Comparison of ENCODE assay signal across 15 mouse cellular contexts in genomic region chr4:47772230-47772920, GRCm38 (mm10).
DNase-seq lines count a peak whose midpoint lies in the region; ATAC-seq and TF ChIP-seq lines count a peak whose summit lies in the region.
"Had no signal": no experiment of that assay in that cellular context is flagged by ENCODE, and none has a peak within 500 bp of the region (broad histone marks: within the 10 kb centered on the region; RNA-seq: fewer than 3 reads in every experiment).

No protein-coding gene starts in this region.

- no peaks in the 10 kb centered on the region for H3K4me1 ChIP-seq in forebrain, embryonic 11.5 days (replicated peaks; ENCODE audit: control insufficient read depth, insufficient read depth, low read length)
- peaks cover 10% of the 10 kb centered on the region for H3K4me1 ChIP-seq in forebrain, embryonic 10.5 days
- 0 out of 2 replicates have a peak, but pooled peaks cover 8% of the 10 kb centered on the region for H3K4me1 ChIP-seq in hindbrain, embryonic 15.5 days (replicated peaks)
- H3K4me1 ChIP-seq in midbrain, postnatal 0 days (ENCODE audit: insufficient read depth, low read length), result peaks cover 9% of the 10 kb centered on the region
- H3K4me1 ChIP-seq: heart, embryonic 15.5 days; stomach, embryonic 15.5 days had no signal

- H3K9ac ChIP-seq in forebrain, embryonic 11.5 days (ENCODE audit: low read length), result no peak overlapping the region
- no peak overlapping the region for H3K9ac ChIP-seq in hindbrain, embryonic 15.5 days
- H3K9ac ChIP-seq in midbrain, postnatal 0 days (replicated peaks; ENCODE audit: low read length, poor library complexity, severe bottlenecking), result no peak overlapping the region
- H3K9ac ChIP-seq: heart, embryonic 15.5 days; liver, embryonic 14.5 days; stomach, embryonic 15.5 days had no signal

- intact Hi-C loops in heart, postnatal 36 days (cut with DNase I), result no loop called here

- 69% methylated on average over 6 of the region's 6 CpGs for WGBS in forebrain, embryonic 11.5 days
- WGBS in forebrain, embryonic 10.5 days, result 82% methylated on average over 6 of the region's 6 CpGs
- WGBS in hindbrain, embryonic 15.5 days, result 36% methylated on average over 6 of the region's 6 CpGs
- WGBS in midbrain, postnatal 0 days, result 25% methylated on average over 6 of the region's 6 CpGs

- H3K4me3 ChIP-seq in forebrain, embryonic 11.5 days (ENCODE audit: low read depth, low read length), result no peak overlapping the region
- H3K4me3 ChIP-seq in forebrain, embryonic 10.5 days, result no peak overlapping the region
- no peak overlapping the region for H3K4me3 ChIP-seq in hindbrain, embryonic 15.5 days
- no peak overlapping the region for H3K4me3 ChIP-seq in midbrain, postnatal 0 days (ENCODE audit: low read depth, low read length)
- H3K4me3 ChIP-seq: erythroblast, embryonic 14.5 days; heart, embryonic 15.5 days; stomach, embryonic 15.5 days had no signal

- no peak overlapping the region for H3K27ac ChIP-seq in forebrain, embryonic 11.5 days (ENCODE audit: low read depth, low read length)
- H3K27ac ChIP-seq in forebrain, embryonic 10.5 days, result no peak overlapping the region
- no peak overlapping the region for H3K27ac ChIP-seq in hindbrain, embryonic 15.5 days (replicated peaks)
- peak overlapping the region; percentile 70 for H3K27ac ChIP-seq in midbrain, postnatal 0 days (ENCODE audit: low read depth, low read length)
- H3K27ac ChIP-seq: heart, embryonic 15.5 days; liver, embryonic 14.5 days; stomach, embryonic 15.5 days had no signal

- TF ChIP-seq CTCF in midbrain, postnatal 0 days (IDR thresholded peaks at IDR 0.05), result no peak

- no peaks in the 10 kb centered on the region for H3K36me3 ChIP-seq in forebrain, embryonic 11.5 days (ENCODE audit: control insufficient read depth, insufficient read depth, low read length)
- no peaks in the 10 kb centered on the region for H3K36me3 ChIP-seq in forebrain, embryonic 10.5 days (replicated peaks)
- no peaks in the 10 kb centered on the region for H3K36me3 ChIP-seq in hindbrain, embryonic 15.5 days
- no peaks in the 10 kb centered on the region for H3K36me3 ChIP-seq in midbrain, postnatal 0 days (ENCODE audit: insufficient read depth, low read length)
- H3K36me3 ChIP-seq: heart, embryonic 15.5 days; stomach, embryonic 15.5 days had no signal

- DNase-seq in forebrain, embryonic 11.5 days (ENCODE audit: low spot score), result no peak
- DNase-seq in forebrain, embryonic 10.5 days (ENCODE audit: extremely low spot score, low spot score), result no peak
- peak; percentile 53 for DNase-seq in embryo, embryonic 10.5 days (ENCODE audit: low spot score)
- peak; percentile 78 for DNase-seq in midbrain, postnatal 0 days (ENCODE audit: low spot score)
- no peak for DNase-seq in heart, postnatal 36 days
- DNase-seq in urinary bladder, postnatal 10 days (ENCODE audit: low spot score), result no peak
- DNase-seq: cerebellum, postnatal 36 days; gastrocnemius, postnatal 14 days; kidney, adult 11 months had no signal

- 0 out of 2 replicates have a peak, but pooled peaks have one; percentile 44 for ATAC-seq in forebrain, embryonic 11.5 days (replicated peaks; ENCODE audit: low FRiP score)
- ATAC-seq in hindbrain, embryonic 15.5 days (ENCODE audit: low FRiP score, low read depth), result peak; percentile 83; the same call in 1 of the 2 replicates
- peak; percentile 95 for ATAC-seq in midbrain, postnatal 0 days (ENCODE audit: low FRiP score)
- ATAC-seq in erythroblast, adult 5-6 weeks (replicated peaks; ENCODE audit: low FRiP score, poor library complexity, severe bottlenecking), result no peak

- no peaks in the 10 kb centered on the region for H3K9me3 ChIP-seq in forebrain, embryonic 11.5 days (ENCODE audit: control insufficient read depth, low read length)
- no peaks in the 10 kb centered on the region for H3K9me3 ChIP-seq in forebrain, embryonic 10.5 days
- H3K9me3 ChIP-seq in hindbrain, embryonic 15.5 days, result no peaks in the 10 kb centered on the region
- no peaks in the 10 kb centered on the region for H3K9me3 ChIP-seq in midbrain, postnatal 0 days (ENCODE audit: low read length)
- H3K9me3 ChIP-seq: heart, embryonic 15.5 days; stomach, embryonic 15.5 days had no signal

- H3K4me2 ChIP-seq in forebrain, embryonic 11.5 days (ENCODE audit: low read depth, low read length, severe bottlenecking), result no peak overlapping the region
- H3K4me2 ChIP-seq in hindbrain, embryonic 15.5 days, result no peak overlapping the region
- no peak overlapping the region for H3K4me2 ChIP-seq in midbrain, postnatal 0 days (ENCODE audit: low read depth, low read length, poor library complexity, severe bottlenecking)
- H3K4me2 ChIP-seq: heart, embryonic 15.5 days; stomach, embryonic 15.5 days had no signal

- H3K27me3 ChIP-seq in forebrain, embryonic 11.5 days (ENCODE audit: control insufficient read depth, insufficient read depth, low read length), result no peaks in the 10 kb centered on the region
- no peaks in the 10 kb centered on the region for H3K27me3 ChIP-seq in forebrain, embryonic 10.5 days (ENCODE audit: poor library complexity, severe bottlenecking)
- H3K27me3 ChIP-seq in hindbrain, embryonic 15.5 days, result no peaks in the 10 kb centered on the region
- H3K27me3 ChIP-seq in midbrain, postnatal 0 days (ENCODE audit: insufficient read depth, low read length), result no peaks in the 10 kb centered on the region
- H3K27me3 ChIP-seq: heart, embryonic 15.5 days; stomach, embryonic 15.5 days had no signal

Comparison
In these comparisons a context has a peak if more than half of its experiments do, and no peak if none do; other contexts are left out.
1. DNase-seq: peak in embryo, embryonic 10.5 days (single experiment) and midbrain, postnatal 0 days (single experiment); none in forebrain, embryonic 11.5 days (single experiment), forebrain, embryonic 10.5 days (single experiment), heart, postnatal 36 days (0 of 2) and urinary bladder, postnatal 10 days (single experiment).